Mouse (Mus musculus) cerebellum, postnatal 4 days (tissue): Measurements from ENCODE around the gene Mrps17.

Source experiments
- DNase-seq, 2 experiments: peaks; one replicate each; pipeline ENCODE4 v3.0.0; 2022; ENCODE audit warnings: low spot score in 2 of 2, mixed read lengths in 1 of 2

Mrps17 gene

DNA sequence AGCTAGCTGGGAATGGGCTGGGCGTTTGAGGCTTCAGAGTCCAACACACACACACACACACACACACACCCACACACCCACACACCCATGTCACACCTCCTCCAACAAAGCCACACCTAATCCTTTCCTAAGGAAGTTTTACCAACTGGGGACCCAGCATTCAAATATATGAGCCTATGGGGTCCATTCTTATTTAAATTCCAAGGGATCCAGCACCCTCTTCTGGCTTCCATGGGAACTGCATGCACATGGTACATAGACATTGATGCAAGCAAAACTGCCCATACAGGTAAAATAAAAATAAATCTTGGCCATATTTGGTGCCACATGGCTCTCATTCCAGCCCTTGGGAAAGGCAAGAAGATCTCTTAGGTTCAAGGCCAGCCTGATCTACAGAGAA lies 25.7 kb downstream of the Mrps17 start:
- DNase-seq: peak in 1 of 2 experiments; percentile 28

DNA sequence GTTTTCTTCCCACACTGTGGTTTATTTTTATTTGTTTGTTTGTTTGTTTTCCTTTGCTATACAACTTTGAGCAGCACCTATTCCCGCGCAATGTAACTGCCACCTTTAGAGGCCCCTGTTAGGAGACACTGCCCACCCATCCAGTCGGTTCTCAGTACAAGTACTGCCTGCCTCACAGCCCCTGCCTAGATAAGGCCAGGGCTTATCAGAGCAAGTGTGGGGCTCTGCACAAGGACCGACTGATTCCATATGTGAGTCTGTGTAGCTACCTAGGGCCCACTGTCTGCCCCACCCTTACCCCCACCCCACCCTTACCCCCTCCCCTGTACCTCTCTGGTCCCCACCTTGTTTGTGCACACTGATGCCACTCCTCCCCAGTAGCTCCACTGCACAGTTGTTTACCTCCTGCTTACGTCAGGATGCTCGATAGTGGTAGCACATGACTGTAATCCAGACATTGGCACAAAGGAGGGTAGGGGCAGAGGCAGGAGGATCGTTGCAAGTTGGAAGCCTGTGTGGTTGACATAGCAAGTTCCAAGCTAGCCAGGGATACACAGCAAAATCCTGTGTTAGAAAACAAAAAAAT lies 27.7 kb downstream of the Mrps17 start:
- no peak for DNase-seq

DNA sequence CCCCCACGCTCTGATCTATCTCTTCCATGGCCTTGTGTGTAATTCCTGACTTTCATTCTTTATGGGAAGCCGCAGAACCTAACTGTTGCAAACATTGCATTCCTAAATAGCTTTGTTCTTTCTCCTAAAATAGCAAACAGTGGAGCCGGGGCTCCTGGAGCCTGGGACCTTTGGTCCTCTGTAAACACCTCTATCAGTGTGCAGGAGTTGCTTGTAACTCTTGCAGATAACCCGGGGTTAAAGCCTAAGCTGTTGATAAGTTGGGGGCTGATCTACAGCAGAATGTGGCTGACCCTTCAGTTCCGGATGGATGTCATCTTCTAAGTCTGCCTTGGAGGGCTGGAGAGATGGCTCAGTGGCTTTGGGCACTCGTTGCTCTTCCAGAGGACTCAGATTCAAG lies 28.8 kb downstream of the Mrps17 start:
- DNase-seq: no peak

DNA sequence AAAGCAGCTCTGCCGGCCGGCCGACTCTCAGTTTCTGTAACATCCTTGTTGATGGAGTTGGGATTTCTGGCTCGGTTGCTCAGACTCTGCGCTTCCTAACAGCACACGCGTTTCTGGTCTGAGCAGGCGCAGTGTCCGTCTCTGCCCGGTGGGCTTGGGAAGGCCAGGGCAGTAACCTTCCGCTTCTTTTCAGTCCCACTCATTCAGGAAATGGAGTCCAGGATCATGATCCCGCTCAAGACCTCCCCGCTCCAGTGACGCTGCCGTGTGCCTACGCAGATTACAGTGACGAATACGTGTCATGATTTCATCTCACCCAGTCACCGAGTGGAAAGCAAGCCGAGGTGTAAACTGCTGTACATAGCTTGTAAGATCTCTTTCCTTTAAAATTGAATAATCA lies 41.6 kb downstream of the Mrps17 start:
- no peak for DNase-seq

DNA sequence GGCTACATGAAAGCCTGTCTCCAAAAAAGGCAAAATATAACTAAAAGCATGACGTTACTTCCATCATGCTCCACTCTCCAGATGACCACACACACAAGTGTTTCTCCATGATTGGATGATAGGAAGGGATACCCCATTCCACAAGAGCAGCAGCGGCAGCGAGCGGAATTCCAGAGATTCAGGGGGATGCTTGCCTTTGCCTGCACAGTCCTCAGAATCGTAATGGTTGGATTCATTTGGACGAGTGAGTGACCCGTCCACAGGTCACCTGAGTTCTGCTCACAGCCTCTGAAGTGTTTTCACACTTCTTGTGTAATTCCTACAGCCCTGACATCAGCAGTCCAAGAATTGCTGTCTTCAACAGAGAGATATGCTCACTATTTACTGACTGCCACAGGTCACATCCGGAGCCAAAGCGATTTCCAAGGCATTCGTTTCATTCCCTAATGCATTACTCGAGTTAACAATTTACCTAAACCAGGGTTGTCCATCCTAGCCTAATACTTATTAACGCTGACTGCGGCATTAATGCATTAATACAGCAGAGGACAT lies 44.7 kb downstream of the Mrps17 start:
- no peak for DNase-seq

DNA sequence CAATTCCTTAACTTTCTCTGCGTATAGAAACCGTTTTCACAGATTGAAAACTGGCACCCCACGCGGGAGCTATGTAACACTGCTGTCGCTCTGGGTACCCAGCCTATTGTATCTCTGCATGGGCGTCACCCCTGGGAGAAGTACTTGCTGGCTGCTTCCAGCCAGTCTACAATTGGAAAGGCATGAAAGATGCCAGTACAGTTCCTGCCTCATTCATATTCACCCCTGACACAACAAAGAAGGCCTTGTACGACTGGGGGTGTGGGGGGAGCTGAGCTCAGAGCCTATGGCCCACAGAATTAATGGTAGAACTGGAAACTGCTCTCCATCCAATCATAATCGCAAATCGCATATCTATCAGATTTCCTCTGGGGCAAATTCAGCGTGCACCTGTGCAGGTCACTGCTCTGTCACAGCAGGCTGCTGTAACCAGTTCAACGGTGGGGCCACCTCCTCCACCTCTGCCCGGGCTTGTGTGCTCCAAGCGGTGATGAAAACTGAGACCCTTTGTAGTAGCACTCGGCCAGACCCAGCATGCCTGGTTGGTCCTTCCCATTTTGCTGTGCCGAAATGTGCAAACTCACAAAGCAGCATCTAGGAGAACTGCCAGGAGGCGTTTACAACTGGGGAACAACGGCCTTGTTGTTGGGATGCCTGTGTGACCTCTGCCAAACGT lies 46.7 kb downstream of the Mrps17 start:
- peak in 1 of 2 experiments; percentile 17 for DNase-seq

DNA sequence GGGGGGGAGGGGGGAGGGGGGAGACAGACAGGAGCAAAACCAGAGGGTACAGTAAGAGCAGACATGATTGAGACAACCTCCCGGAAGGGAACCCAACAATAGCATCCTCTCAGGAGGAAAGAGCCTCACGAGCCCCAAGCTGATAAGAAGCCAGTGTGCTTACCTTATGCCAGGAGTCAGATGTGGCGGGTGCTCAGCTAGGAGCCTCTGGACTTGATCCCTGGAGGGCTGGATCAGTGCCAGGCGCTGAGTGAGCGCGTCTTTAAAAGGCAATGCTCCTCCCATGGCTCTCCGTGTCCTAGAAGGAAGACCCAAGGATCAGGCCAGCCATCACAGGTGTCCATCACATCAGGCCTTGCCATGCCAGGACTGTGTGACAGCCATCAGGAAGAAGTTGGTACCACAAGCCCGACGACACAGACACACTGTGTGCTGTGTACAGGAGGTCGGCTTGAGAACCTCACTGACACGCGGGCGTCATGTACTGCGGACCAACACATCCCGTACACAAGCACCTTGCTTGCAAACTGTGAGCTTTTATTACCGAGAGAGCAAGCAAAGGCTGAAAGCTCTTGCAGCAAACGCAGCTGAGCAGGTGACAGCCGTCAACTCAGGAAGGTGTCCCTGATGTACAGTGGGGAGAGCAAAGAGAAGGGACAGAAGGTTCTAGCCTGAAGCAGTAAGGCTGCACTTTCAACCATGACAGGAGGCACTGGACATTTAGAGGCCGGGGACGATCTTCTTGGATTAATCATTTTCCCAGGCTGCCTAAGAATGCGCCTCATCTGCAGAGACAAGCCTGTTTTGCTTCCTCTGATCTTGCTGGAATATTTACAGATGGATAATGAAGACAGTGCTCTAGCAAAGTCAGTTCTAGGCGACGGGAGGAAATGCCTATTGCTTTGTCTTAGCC lies 55.4 kb downstream of the Mrps17 start:
- no peak for DNase-seq
